In the genomic region with DNA sequence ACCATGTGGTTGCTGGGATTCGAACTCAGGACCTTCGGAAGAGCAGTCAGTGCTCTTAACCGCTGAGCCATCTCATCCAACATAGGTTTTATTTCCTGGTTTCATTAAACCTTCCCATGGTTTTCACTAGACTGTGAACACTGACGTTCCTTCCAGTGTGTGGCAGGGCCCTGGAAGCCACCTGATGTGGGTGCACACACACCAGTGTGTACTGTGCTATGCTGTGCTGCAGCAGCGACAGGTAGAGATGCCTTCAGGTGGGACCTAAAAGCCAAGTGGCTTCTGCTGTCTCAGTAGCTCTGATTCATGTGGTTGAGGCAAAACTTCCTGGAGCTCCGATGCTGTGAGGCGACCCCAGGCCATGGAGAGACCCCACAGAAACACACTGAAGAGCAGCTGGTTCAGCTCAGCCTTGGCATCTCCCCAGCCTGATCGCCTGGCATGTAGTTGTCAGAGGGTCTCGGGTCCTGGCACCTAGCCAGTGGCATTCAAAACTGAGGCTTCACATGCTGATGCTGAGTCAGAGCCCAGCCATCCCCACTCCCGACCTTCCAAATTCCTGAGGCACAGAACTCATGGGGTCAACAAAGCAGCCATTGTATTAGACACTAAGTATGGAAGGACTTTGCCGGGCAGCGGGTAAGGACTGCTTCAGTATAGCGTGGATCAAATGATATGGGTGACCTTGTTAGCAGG, we compare ENCODE assay signal across 9 mouse cellular contexts. TPM values are rescaled to one million over a fixed set of nuclear protein-coding genes. Genes with fewer than 3 reads are reported as not detected.
DNase-seq lines count a peak whose midpoint lies in the region; ATAC-seq and TF ChIP-seq lines count a peak whose summit lies in the region.
"Had no signal": no experiment of that assay in that cellular context is flagged by ENCODE, and none has a peak within 500 bp of the region (broad histone marks: within the 10 kb centered on the region; RNA-seq: fewer than 3 reads in every experiment).

No protein-coding gene starts in this region.

- no peaks in the 10 kb centered on the region for H3K36me3 ChIP-seq in kidney, postnatal 0 days (ENCODE audit: insufficient read depth, low read length)
- H3K36me3 ChIP-seq in heart, postnatal 0 days (replicated peaks; ENCODE audit: control insufficient read depth, insufficient read depth, low read length) = no peaks in the 10 kb centered on the region
- H3K36me3 ChIP-seq: liver, embryonic 15.5 days had no signal

- DNase-seq in kidney, postnatal 0 days (ENCODE audit: low spot score) = peak; percentile 53
- DNase-seq in kidney, postnatal 25 days = no peak
- DNase-seq in R1 (ENCODE audit: low read depth, low spot score) = peak; percentile 48
- peak; percentile 44 for DNase-seq in heart, postnatal 0 days (ENCODE audit: low spot score)
- DNase-seq in neural tube, embryonic 10.5 days (ENCODE audit: extremely low spot score, low spot score) = peak; percentile 48
- no peak for DNase-seq in gastrocnemius, adult 2 months
- no peak for DNase-seq in frontal cortex, postnatal 14 days (ENCODE audit: low spot score in 2 of 2)

- no peak overlapping the region for H3K4me3 ChIP-seq in kidney, postnatal 0 days (replicated peaks; ENCODE audit: low read depth, low read length)
- no peak overlapping the region for H3K4me3 ChIP-seq in heart, postnatal 0 days (ENCODE audit: low read depth, low read length)
- H3K4me3 ChIP-seq in gastrocnemius, adult 2 months = no peak overlapping the region
- H3K4me3 ChIP-seq: liver, embryonic 15.5 days had no signal

- no peak; the same call in 1 of the 2 replicates for ATAC-seq in kidney, postnatal 0 days (replicated peaks; ENCODE audit: low FRiP score, low read depth)
- peak; percentile 50 for ATAC-seq in heart, postnatal 0 days (ENCODE audit: insufficient read depth, low read depth)
- ATAC-seq in monocyte, adult 5-6 weeks (replicated peaks; ENCODE audit: insufficient number of reproducible peaks, low FRiP score, low TSS enrichment, poor library complexity, severe bottlenecking) = no peak

- no peak for TF ChIP-seq EP300 in heart, postnatal 0 days (IDR thresholded peaks at IDR 0.05; ENCODE audit: low read depth)

- H3K4me2 ChIP-seq in kidney, postnatal 0 days (ENCODE audit: low read length) = no peak overlapping the region
- H3K4me2 ChIP-seq in heart, postnatal 0 days (ENCODE audit: low read depth, low read length) = no peak overlapping the region
- H3K4me2 ChIP-seq: liver, embryonic 15.5 days had no signal

- H3K9me3 ChIP-seq in kidney, postnatal 0 days (replicated peaks; ENCODE audit: low read length) = no peaks in the 10 kb centered on the region
- no peaks in the 10 kb centered on the region for H3K9me3 ChIP-seq in heart, postnatal 0 days (replicated peaks; ENCODE audit: control insufficient read depth, low read length)
- H3K9me3 ChIP-seq: liver, embryonic 15.5 days had no signal

- no peak overlapping the region for H3K9ac ChIP-seq in kidney, postnatal 0 days (ENCODE audit: low read depth, low read length)
- H3K9ac ChIP-seq in heart, postnatal 0 days (replicated peaks; ENCODE audit: low read depth, low read length) = no peak overlapping the region
- H3K9ac ChIP-seq: liver, embryonic 15.5 days had no signal

- intact Hi-C loops in gastrocnemius, adult 2 months (cut with DNase I) = no loop called here

- no peak overlapping the region for H3K27ac ChIP-seq in kidney, postnatal 0 days
- H3K27ac ChIP-seq in heart, postnatal 0 days (ENCODE audit: low read depth) = no peak overlapping the region
- no peak overlapping the region; the same call in 1 of the 2 replicates for H3K27ac ChIP-seq in gastrocnemius, adult 2 months
- H3K27ac ChIP-seq: liver, embryonic 15.5 days had no signal

- TF ChIP-seq CTCF in kidney, postnatal 0 days (IDR thresholded peaks at IDR 0.05; ENCODE audit: low read depth) = no peak
- TF ChIP-seq CTCF in heart, postnatal 0 days (IDR thresholded peaks at IDR 0.05; ENCODE audit: low read depth) = no peak
- no peak for TF ChIP-seq CTCF in gastrocnemius, adult 2 months (IDR thresholded peaks at IDR 0.05)

- H3K4me1 ChIP-seq in kidney, postnatal 0 days (replicated peaks; ENCODE audit: insufficient read depth, low read length) = 0 out of 2 replicates have a peak, but pooled peaks cover 4% of the 10 kb centered on the region
- H3K4me1 ChIP-seq in heart, postnatal 0 days (ENCODE audit: control insufficient read depth, insufficient read depth) = peaks cover 21% of the 10 kb centered on the region

- 52% methylated on average over 13 of the region's 13 CpGs for WGBS in kidney, postnatal 0 days
- 57% methylated on average over 13 of the region's 13 CpGs for WGBS in heart, postnatal 0 days

- no peaks in the 10 kb centered on the region for H3K27me3 ChIP-seq in kidney, postnatal 0 days (ENCODE audit: insufficient read depth, low read length)
- H3K27me3 ChIP-seq in heart, postnatal 0 days (ENCODE audit: control insufficient read depth, insufficient read depth, low read length) = no peaks in the 10 kb centered on the region

RNA-seq across cellular contexts. Expression of gene Rab4a, which starts 52.9 kb away (rescaled TPM):
- polyA plus RNA-seq in kidney, postnatal 0 days (2015; fragmentation: Nextera tagmentation; extraction: Ambion mirVana) = 58.2 and 62.3 TPM in 2 replicates
- 13.7 and 22.1 TPM in 2 replicates for total RNA-seq in heart, postnatal 0 days (2014; rRNA removed; ENCODE audit: low replicate concordance)
- 30.1 and 31.0 TPM in 2 replicates for polyA plus RNA-seq in heart, postnatal 0 days (2015; fragmentation: Nextera tagmentation; extraction: Ambion mirVana)
- 0.68 to 0.86 TPM (median 0.75 TPM) in 3 replicates for total RNA-seq in monocyte, adult 5-6 weeks (2017)
- total RNA-seq in gastrocnemius, adult 2 months (2021) = 10 to 100 TPM; 12.0 to 12.4 TPM

Comparison
In these comparisons a context has a peak if more than half of its experiments do, and no peak if none do; other contexts are left out.
1. DNase-seq: peak in kidney, postnatal 0 days (single experiment), R1 (single experiment), heart, postnatal 0 days (single experiment) and neural tube, embryonic 10.5 days (single experiment); none in kidney, postnatal 25 days (0 of 2), gastrocnemius, adult 2 months (single experiment) and frontal cortex, postnatal 14 days (0 of 2).